Mouse (Mus musculus) cortical plate, adult 2 months (tissue): Measurements from ENCODE around the gene Lcn4. TPM values are rescaled to one million over a fixed set of nuclear protein-coding genes. Genes with fewer than 3 reads are reported as not detected.

Source experiments
- H3K27ac ChIP-seq: fragments of 200-500 bp; 2 replicates; pipeline ENCODE4 v1.5.1; 2012; ENCODE audit warnings: low read length, control low read depth, inconsistent platforms; ENCODE audit not compliant: insufficient read depth
- H3K4me1 ChIP-seq: fragments of 200-500 bp; 2 replicates; pipeline ENCODE4 v1.6.1; 2011; ENCODE audit warnings: low read length; ENCODE audit not compliant: control insufficient read depth, insufficient read depth
- H3K4me3 ChIP-seq: fragments of 200-500 bp; 2 replicates; pipeline ENCODE4 v1.5.1; 2011; ENCODE audit warnings: mild to moderate bottlenecking, low read length, control low read depth; ENCODE audit not compliant: insufficient read depth
- CTCF ChIP-seq: fragments of 200-500 bp; IDR thresholded peaks from 2 replicates; pipeline ENCODE4 v1.5.1; 2011; ENCODE audit warnings: mild to moderate bottlenecking, control low read depth, low read length; ENCODE audit not compliant: insufficient read depth; ENCODE audit errors: extremely low read depth
- POLR2A ChIP-seq: fragments of 200-500 bp; IDR thresholded peaks from 2 replicates; pipeline ENCODE4 v1.6.1; 2011; ENCODE audit warnings: mild to moderate bottlenecking, low read length, control low read depth; ENCODE audit not compliant: insufficient read depth; ENCODE audit errors: extremely low read depth
- polyA plus RNA-seq: library from polyadenylated mRNA; depleted of rRNA; stranded (reverse); fragments of >200 nt; gene quantifications from 2 replicates; pipeline ENCODE4 v1.2.3, GENCODE M21; 2012

Gene Lcn4
- polyA plus RNA-seq, 1 experiment, result not detected

- no peak overlapping the region for H3K27ac ChIP-seq
- H3K4me1 ChIP-seq, result peaks cover 14% of the 10 kb centered on the region
- H3K4me3 ChIP-seq, result no peak overlapping the region
- TF ChIP-seq POLR2A (no peak; the same call in 1 of the 2 replicates), CTCF (no peak)
Observed at GRCm38 (mm10) chr2:26635489-26636324, 35.4 kb downstream of the Lcn4 start.

GRCm38 (mm10) chr2:26634629-26635488 is 36.2 kb downstream of the Lcn4 start:
- H3K4me1 ChIP-seq, result peaks cover 14% of the 10 kb centered on the region
- no peak overlapping the region for H3K4me3 ChIP-seq
- H3K27ac ChIP-seq, result no peak overlapping the region
- TF ChIP-seq CTCF, result no peak
- no peak for TF ChIP-seq POLR2A

GRCm38 (mm10) chr2:26633953-26634530 is 37.0 kb downstream of the Lcn4 start:
- H3K27ac ChIP-seq, result no peak overlapping the region
- no peak overlapping the region for H3K4me3 ChIP-seq
- peaks cover 14% of the 10 kb centered on the region for H3K4me1 ChIP-seq
- TF ChIP-seq POLR2A, result no peak
- TF ChIP-seq CTCF, result no peak

GRCm38 (mm10) chr2:26632541-26633395 is 38.3 kb downstream of the Lcn4 start:
- Histone ChIP-seq H3K4me1 (peaks cover 9% of the 10 kb centered on the region), H3K27ac (no peak overlapping the region), H3K4me3 (no peak overlapping the region; the same call in 1 of the 2 replicates)
- TF ChIP-seq POLR2A (no peak), CTCF (no peak)

GRCm38 (mm10) chr2:26628792-26629437 is 42.2 kb downstream of the Lcn4 start:
- Histone ChIP-seq H3K4me3 (peak overlapping the region; percentile 58), H3K4me1 (peaks cover 9% of the 10 kb centered on the region), H3K27ac (peak overlapping the region; percentile 69)
- no peak for TF ChIP-seq POLR2A
- no peak for TF ChIP-seq CTCF

GRCm38 (mm10) chr2:26627921-26628739 is 43.0 kb downstream of the Lcn4 start, which contains the start of gene Fam69b:
Gene Fam69b, plus strand, starts transcription at chr2:26628457.
- Histone ChIP-seq H3K4me1 (peaks cover 9% of the 10 kb centered on the region), H3K4me3 (peak within 1 kb of the TSS; percentile 58), H3K27ac (peak within 1 kb of the TSS; percentile 69)
- TF ChIP-seq CTCF (no peak), POLR2A (peak; percentile 64)

GRCm38 (mm10) chr2:26626081-26626480 is 45.0 kb downstream of the Lcn4 start:
- Histone ChIP-seq H3K4me1 (peaks cover 4% of the 10 kb centered on the region), H3K4me3 (no peak overlapping the region), H3K27ac (no peak overlapping the region)
- TF ChIP-seq CTCF, result no peak
- no peak for TF ChIP-seq POLR2A

- Histone ChIP-seq H3K4me3 (no peak overlapping the region), H3K4me1 (peaks cover 2% of the 10 kb centered on the region), H3K27ac (no peak overlapping the region)
- no peak for TF ChIP-seq POLR2A
- TF ChIP-seq CTCF, result no peak
Observed at GRCm38 (mm10) chr2:26625419-26625818, 45.7 kb downstream of the Lcn4 start.
